Mouse (Mus musculus): ENCODE measurements around the gene Sec24a. TPM values are rescaled to one million over a fixed set of nuclear protein-coding genes. Genes with fewer than 3 reads are reported as not detected.
"Not testable (repeated sequence)": the region's sequence is repeated elsewhere in the genome, so short reads cannot be mapped to it uniquely, and the experiment has no call there.

Gene Sec24a
- total RNA-seq, 4 experiments from 2014 or later, result 15.0 to 16.9 (median 16.2) TPM

DNA sequence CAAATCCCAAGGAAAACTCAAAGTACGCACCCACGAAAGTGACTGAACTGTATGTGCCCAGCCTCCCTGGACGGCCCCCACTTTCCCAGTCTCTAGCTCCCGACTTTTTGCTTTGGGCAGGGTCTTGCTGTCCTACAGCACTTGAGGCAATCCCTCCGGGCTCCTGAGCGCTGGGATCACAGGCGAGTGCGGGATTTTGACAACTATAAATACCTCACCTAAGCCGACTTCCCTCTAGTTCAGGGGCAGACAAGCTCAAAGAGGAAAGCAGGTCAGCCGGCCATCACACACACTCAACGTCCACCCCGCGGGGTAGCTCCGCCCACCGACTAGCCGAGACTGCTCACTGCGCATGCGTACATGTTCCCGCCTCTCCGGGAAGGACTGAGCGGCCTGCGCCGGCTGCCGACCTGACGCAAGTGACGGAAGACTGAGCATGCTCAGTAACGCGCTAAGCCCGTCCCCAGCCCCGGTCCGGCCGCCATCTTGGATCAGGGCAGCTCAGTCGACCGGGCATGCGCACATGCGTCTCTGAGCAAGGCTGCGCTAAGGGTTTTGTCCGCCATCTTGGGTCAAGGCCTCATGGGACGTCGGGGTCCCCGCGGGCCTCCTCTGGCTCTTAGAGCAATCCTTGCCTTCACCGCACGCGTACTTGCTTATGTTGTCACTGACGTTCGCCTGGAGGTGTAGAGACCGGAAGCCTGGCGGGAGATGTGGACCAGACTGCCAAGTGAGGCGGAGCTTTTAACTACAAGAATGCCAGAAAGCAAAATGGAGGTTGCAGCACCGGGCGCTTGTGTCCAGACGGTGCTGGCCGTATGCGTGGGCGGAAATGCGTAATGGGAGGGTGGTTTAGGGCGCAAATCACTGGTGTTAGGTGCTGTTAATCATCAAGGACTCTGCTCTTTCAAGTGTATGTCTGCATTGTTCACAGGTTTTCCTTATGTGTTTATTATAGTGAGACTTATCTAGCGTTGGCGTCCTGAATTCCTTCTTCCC lies 74.8 kb downstream of the Sec24a start, which contains the start of gene 0610009B22Rik:
TSS of gene 0610009B22Rik (minus strand) at position 545 of the 999 bp plus-strand sequence.
- DNase-seq (ENCODE audit: low spot score), result peak; percentile 99

DNA sequence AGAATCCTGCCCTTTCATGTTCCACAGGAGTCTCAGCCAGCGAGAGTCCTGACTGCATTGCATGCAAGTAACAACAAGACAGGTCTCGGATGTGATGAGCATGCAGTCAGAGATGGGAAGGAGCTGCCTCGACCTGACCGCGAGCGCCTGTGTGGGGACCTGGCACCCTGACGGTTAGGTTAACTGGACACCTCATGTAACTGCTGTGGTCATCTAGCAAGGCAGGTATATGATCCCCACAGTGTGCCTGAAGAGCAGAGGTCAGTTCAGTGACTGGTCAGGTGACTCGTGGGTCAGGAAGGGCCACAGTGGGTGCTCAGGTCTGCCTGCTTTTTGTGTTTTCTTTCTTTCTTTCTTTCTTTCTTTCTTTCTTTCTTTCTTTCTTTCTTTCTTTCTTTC lies 81.5 kb downstream of the Sec24a start:
- DNase-seq (ENCODE audit: low spot score), result no peak

DNA sequence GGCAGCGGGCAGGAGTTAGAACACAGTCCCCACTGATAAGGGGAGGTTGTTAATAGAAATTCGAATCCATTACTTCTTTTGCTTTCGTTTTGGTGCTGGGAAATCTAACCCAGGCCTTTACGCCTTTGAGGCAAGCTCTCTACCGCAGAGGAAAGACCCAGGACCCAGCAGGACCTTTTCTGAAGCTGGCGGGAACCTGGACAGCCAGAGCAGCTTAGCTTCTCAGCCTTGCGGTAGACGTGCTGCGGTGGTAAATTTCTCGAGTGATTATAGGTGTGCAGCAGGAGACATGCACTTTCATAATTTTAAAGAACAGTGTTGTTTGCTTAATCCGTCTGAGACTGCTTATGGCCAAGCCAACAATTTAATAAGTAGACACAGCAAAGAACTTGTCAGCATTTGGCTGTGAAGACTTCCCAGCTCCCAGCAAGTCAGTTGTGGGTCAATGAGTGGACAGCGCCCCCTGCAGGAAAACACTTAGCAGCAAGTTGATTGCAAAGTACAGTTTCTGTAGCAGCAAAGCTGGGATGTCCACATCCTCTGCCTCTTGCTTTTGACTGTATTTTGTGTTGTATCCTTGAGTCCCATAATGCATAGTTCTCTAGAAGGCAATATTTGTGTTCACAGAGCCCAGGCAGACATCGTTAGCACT lies 82.0 kb downstream of the Sec24a start:
- peak; percentile 89 for DNase-seq (ENCODE audit: low spot score)

DNA sequence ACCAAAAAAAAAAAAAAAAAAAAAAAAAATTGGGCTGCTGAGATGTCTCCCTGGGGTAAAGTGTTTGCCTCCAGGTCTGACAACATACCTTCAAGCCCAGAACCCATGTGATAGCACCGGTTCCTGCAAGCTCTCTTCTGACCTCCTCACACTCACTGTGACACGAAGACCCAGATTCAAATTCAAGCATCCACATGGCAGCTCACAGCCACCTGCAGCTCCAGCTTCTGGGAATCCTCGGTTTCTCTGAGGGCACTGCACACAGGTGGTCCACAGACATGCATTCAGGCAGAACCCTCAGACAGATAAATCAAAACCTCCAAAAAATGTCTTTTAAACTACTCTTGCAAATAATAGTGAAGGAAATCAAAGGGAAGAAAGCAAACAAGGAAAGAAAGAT lies 84.0 kb downstream of the Sec24a start:
- DNase-seq (ENCODE audit: low spot score), result no peak

DNA sequence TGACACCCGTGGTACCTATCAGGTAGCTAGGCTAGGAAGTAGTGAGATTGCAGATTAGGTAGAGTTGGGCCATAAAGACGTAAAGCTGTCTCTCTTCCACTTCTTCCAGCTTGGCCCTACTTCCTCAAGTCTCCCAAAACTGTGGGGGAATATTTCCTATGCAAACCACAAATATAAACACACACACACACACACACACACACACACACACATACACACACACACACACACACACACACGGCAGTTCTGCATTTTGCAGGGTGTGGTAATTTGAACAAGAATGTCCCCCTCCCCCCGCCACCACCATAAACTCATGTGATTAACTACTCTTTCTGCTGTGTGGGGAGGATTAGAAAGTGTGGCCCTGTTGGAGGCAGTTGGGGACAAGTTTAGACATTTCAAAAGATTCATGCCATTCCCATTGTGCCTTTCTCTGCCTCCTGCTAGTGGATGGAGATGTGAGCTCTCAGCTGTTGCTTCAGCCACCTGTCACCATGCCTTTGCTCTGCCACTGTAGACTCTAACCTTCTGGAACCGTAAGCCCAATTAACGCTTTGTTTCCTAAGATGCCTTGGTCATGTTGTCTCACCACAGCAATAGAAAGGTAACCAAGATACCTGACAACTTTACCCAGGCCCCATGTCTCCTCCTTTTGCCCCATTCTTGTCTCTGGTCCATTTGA lies 85.6 kb downstream of the Sec24a start:
- DNase-seq (ENCODE audit: low spot score), result no peak

DNA sequence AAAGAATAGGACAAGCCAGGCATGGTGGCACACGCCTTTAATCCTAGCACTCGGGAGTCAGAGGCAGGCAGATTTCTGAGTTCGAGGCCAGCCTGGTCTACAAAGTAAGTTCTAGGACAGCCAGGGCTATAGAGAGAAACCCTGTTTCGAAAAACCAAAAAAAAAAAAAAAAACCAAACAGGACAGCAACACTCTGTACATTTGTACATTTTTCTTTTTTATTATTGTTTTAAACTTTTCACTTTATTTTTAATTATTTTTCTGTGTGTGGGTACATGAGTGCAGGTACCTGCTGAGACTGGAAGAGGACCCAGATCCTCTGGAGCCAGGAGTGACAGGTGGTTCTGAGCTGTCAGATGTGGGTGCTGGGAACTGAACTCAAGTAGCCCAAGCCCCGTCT lies 88.0 kb downstream of the Sec24a start:
- no peak for DNase-seq (ENCODE audit: low spot score)

DNA sequence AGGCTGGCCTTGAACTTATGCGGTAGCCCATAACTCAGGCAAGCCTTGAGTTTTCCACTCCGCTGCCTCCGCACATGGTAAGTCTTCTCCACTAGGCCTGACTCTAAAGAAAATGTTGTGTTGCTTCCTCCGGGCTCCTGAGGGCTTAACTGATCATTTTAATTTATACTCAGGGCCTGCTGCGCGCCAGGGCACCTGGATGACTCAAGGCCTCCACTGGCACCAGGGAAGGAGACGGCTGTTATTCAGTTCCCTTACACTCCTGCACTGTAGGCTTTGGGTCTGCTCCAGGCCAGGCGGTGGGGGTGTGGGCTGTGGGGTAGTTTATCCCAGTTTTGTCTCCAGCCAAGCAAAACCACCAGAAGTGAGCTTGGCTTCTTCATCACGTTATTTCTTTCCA lies 90.1 kb downstream of the Sec24a start:
- no peak for DNase-seq (ENCODE audit: low spot score)

DNA sequence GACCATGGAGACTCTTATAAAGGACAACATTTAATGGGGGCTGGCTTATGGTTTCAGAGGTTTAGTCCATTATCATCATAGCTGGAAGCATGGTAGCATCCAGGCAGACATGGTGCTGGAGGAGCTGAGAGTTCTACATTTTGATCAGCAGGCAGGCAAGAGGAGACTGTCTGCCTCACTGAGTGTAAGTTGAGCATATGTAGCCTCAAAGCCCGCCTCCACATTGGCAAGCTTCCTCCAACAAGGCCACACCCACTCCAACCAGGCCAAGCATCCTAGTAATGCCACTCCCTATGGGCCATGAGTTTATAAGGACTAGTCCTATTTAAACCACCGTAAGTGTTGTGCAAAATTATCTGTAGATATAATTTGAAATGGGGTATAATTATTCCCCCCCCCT lies 92.1 kb downstream of the Sec24a start:
- no peak for DNase-seq (ENCODE audit: low spot score)

DNA sequence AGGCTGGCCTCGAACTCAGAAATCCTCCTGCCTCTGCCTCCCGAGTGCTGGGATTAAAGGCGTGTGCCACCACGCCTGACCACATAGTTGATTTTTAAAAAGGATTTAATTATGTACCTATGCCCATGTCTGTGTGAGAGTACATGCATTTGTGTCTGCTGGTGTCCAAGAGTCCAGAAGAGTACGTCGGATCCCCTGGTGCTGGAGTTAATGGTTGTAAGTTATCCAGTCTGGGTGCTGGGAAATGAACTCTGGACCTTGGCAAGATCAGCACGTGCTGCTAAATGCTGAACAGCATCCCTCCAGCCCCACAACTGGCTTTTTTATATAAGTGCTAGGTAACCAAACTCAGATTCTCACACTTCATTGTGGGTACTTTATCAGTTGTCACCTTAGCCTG lies 92.6 kb downstream of the Sec24a start:
- no peak for DNase-seq (ENCODE audit: low spot score)

DNA sequence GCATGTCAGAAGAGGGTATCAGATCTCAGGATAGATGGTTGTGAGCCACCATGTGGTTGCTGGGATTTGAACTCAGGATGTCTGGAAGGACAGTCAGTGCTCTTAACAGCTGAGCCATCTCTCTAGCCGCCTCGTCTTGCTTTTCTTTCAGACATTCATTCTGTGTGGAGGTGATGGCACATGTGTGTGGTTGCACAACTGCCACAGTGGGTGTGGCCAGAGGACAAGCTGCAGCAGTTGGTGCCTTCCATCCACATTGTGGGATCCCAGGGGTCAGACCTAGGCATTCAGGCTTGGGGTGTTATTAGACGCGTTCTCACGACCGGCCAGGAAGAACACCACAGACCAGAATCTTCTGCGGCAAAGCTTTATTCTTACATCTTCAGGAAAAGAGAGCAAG lies 98.7 kb downstream of the Sec24a start:
- not testable (repeated sequence) for DNase-seq (ENCODE audit: low spot score)

DNA sequence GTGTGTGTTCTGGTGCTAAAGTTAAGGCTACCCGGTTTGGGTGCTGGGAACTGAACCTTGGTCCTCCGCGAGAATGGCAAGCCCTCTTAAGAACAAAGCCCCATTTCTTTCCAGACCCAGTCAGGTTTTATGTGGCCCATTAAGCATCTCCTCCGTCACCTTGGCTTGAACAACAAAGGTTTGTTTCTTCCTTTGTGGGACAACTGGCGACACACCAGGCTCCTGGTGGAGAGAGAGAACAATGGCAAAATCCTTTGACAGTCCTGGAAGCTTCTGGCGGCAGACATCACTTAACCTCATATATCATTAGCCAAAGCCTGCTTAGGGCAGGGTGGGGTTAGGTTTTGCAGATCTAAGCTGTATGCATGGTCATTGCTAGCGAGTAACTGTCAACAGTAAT lies 100.8 kb downstream of the Sec24a start:
- no peak for DNase-seq (ENCODE audit: low spot score)

DNA sequence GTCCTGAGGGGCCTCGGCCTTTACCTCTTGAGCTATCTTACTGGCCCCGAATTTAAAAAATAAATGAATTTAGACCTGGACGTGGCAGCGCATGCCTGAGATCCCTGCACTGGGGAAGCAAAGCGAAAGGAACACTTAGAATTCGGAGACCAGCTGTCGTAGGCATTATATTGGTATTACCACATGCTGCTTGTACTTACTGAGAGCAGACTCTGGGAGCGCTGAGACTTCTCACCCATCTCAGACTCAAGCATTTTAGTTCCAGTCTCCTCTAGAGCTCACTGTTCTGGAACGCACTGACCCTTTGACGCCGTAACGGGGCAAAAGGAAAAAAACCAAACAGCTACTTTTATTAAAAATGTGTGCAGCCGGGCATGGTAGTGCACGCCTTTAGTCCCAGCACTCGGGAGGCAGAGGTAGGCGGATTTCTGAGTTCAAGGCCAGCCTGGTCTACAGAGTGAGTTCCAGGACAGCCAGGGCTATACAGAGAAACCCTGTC lies 101.5 kb downstream of the Sec24a start:
- DNase-seq (ENCODE audit: low spot score), result no peak

DNA sequence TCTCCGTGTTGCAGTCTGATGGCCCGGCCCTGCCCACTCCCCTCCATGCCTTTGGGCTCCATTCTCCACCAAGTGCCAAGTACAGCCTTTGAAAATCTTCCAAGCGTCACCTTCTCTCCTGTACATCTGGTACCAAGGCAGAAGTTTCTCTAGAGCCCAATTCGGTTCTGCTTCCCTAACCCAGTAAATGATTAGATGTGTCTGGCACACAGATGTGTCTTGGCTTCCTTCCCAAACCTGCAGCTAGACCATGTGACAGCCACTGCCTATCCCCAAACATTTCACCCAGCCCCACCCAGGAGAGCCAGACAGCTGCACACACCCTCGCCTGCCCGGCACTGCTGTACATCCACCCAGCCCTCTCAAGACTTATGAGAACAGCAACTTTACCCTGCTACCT lies 104.7 kb downstream of the Sec24a start:
- DNase-seq (ENCODE audit: low spot score), result no peak

DNA sequence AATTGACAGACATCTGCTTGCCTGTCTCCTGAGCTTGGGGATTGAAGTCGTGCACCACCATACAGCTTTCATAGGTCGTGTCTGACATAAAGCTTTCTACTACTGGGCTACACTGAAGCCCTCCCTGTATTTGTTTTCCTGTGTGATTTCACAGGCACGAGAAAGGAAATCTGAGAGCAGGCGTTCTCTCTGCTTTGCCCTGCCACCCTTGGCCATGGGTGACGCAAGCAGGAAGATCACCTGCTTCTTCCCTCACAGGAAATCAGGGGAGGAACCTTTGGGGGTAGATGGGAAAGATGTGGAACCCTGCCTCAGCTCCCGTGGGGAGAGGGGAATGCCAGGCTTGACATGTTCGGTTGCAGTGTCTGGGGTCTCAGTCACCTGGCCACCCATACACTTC lies 105.1 kb downstream of the Sec24a start:
- DNase-seq (ENCODE audit: low spot score), result no peak

DNA sequence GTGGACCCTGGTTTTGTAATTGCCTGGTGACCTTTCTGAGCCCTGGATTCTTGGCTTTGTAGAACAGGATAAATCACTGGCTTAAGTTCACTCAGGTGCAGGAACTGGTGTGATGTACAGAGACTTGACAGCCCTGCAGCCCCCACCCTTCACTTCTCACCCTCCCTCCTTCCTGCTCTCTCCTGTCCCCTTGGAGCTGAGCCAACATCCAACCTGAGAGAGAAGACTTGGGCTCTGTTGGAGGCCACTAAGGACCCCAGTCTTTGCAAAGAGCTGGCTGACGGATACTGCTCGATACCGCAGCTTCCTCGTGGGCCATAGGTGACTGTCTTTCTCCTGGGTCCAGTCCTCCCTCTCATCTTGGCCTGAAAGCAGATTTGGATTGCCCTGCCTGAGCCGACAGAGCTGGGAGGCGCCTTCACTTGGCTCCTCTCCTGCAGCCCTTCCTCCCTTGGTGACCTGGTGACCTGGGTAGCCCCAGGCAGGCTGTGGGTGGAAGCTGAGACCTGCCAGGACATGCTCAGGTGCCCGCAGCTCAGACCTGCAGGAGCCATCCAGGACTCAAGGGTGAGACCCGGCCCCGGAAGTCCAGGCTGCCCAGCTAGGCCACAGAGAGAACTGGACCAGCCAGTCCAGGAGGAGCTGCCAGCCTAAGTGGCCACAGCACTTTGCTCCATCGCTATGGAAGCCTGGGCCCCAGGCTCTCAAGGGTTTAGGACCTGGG lies 106.5 kb downstream of the Sec24a start:
- DNase-seq (ENCODE audit: low spot score), result no peak

DNA sequence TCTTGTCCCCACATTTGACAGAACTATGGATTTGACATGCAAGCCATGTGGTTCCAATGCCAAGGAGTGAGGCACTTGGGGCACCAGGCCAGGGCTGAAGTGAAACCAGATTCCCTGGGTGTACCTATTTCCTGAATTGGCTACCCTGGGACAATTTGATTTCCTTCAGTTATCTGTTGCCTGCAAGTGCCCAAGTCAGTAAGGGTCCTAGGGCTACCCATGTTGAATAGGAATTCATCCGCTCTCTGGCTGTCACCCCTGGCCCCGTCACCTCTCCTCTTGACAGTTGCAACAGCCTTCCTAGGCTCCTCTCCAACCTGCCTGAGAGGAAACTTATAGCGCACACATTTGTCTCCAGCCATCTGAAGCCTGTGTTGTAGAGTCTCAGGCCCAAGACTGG lies 108.5 kb downstream of the Sec24a start:
- DNase-seq (ENCODE audit: low spot score), result no peak

DNA sequence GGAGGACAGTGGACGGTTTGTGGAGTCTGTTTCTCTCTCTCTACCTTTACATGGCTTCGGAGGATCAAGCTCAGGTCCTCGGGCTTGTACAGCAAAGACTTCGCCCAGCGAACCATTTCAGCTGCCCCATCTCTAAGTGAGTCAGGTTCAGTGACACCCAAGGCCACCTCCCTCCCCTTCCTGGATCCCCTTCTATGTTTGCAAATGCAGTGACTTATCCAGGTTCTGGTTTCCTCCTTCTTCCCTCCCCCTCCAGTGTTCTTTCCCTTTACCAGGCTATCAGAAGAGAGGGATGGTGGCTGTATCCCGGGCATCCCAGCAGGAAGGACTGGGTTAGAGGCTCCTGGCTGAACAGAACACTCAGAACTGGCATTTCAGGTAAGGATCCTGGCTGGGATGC lies 109.7 kb downstream of the Sec24a start:
- DNase-seq (ENCODE audit: low spot score), result no peak

DNA sequence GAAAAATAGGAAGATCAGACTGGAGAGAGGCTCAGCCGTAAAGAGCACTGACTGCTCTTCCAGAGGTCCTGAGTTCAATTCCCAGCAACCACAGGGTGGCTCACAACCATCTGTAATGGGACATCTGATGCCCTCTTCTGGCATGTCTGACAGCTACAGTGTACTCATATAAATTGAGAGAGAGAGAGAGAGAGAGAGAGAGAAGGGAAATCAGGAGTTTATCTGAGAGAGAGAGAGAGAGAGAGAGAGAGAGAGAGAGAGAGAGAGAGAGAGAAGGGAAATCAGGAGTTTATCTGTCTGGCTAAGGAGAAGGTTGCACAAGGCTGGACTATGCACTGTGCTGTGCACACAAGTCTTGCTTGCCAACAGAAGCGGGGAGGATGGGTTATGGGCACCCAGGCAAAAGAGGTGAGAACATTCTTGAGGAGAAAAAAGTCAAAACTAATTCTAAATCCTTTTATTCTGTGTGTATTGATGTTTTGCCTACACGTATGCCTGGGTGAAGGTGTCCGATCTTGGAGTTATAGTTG lies 110.5 kb downstream of the Sec24a start:
- no peak for DNase-seq (ENCODE audit: low spot score)

DNA sequence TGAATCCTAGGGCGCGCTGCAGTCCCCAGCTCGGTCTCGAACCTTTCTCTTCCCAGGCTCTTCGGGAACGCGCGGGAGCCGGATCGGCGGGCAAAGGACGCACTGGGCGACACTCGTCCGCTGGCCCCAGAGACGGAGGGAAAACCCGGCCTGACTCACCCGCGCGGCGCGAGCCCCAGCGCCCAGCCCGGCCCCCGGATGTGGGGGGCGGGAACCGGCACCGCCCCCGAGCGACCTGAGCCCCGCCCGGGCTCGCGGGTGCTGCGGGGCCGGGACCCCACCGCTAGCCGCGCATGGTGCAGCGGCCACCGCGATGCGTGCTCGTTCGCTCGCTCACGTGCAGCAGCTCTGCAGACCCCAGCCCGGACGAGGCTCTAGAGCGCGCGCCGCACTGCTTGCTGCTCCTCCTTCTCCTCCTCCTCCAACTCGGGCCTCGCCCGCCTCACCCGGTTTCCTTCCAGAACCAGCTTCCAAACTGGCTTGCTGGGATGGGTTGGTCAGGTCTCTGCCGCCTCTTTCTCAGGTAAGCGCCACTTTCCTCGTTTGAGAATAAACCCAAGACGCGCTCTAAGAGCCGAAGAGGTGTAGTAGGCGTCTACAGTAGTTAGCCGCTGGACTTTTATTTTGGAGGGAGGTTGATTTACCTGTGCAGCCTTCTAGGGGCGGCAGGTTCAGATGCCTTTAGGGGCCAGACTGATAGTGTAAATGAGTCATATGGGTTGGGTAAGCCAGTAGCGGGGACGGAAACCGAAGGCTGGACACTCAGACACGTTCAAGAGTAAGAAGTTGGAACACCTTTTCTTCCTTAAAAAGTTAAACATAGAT lies 112.5 kb downstream of the Sec24a start, which contains the start of the genes N4bp3 and D930048N14Rik:
TSS of gene N4bp3 (minus strand) at position 152 of the 825 bp plus-strand sequence.
TSS of gene D930048N14Rik (plus strand) at position 264 of the 825 bp plus-strand sequence.
- DNase-seq (ENCODE audit: low spot score), result peak; percentile 67

DNA sequence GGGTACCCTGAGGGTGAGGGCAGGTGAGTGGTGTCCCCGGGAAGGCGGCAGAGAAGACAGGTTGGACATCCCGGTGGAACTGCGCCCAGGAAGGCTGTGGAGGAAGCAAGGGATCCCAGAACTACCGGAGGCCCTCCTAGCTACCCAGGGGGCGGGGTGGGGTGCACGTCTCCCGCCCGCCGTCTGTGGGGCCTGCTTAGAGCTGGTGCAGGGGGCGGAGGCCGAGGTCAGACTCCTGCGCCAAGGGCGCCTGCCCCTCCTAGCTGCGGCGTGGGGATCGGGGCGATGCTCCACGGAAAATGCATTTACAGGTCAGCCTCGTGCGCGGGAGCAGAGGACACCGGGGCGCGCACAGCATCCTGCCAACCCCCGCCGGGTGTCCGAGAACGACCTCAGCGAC lies 113.2 kb downstream of the Sec24a start:
- DNase-seq (ENCODE audit: low spot score), result no peak
